Mouse (Mus musculus): ENCODE data around the gene Rpl36a. TPM values are rescaled to one million over a fixed set of nuclear protein-coding genes. Genes with fewer than 3 reads are reported as not detected.

Gene Rpl36a
- polyA plus RNA-seq, 1 experiment from 2014 or later: 426 TPM

DNA sequence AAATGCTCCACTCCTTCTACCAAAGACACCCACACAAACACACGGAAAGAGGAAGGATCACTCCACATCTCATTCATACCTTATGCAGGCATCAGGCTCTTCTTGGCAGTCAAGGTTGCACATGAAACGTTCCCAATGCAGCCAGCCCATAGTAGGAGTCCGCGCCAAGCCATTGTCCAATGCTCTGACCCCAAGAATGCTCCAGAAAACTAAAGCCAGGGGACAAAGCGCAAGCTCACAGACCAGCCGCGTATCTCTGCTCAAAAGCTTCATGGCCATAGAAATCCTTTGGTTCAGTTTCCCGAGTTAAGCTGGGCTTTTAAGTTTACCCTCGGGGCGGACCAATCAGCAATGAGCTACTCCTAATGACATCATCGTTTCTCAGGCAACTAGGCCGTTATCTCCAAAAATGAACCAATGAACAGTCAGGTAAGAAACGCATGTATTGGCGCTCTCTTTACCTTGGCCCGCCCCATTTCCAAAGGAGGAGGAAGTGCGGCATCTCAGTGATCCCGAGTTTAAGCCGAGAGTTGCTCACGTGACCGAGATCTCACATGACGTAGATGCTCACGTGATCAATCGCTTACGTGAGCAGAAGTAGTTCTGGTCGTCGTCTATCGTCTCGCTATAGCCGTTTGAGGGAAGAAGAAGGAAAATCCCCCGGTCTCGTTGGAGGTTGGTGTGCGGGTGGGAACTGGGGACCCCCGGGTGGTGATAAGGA is 15.4 kb downstream of the Rpl36a start, which contains the start of the genes Gla and Hnrnph2:
Gla (minus strand) TSS at position 467 of the 721 bp plus-strand sequence.
Hnrnph2 (plus strand) TSS at position 521 of the 721 bp plus-strand sequence.
- peaks cover 6% of the 10 kb centered on the region; the same call in 1 of the 2 replicates for H3K4me1 ChIP-seq (replicated peaks)
- H3K27me3 ChIP-seq: peaks cover 12% of the 10 kb centered on the region
- 21% methylated on average over 33 of the region's 33 CpGs for WGBS
- no peaks in the 10 kb centered on the region for H3K36me3 ChIP-seq
- H3K4me3 ChIP-seq (replicated peaks): peak within 1 kb of the TSS; percentile 44
- H3K9me3 ChIP-seq: no peaks in the 10 kb centered on the region
- H3K27ac ChIP-seq: peak within 1 kb of the TSS; percentile 86
- H3K4me2 ChIP-seq: peak within 1 kb of the TSS; percentile 57
- H3K9ac ChIP-seq (replicated peaks): peak within 1 kb of the TSS; percentile 57
- peak; percentile 99 for ATAC-seq (ENCODE audit: insufficient number of reproducible peaks, insufficient read depth, low FRiP score, low TSS enrichment, low read depth)

DNA sequence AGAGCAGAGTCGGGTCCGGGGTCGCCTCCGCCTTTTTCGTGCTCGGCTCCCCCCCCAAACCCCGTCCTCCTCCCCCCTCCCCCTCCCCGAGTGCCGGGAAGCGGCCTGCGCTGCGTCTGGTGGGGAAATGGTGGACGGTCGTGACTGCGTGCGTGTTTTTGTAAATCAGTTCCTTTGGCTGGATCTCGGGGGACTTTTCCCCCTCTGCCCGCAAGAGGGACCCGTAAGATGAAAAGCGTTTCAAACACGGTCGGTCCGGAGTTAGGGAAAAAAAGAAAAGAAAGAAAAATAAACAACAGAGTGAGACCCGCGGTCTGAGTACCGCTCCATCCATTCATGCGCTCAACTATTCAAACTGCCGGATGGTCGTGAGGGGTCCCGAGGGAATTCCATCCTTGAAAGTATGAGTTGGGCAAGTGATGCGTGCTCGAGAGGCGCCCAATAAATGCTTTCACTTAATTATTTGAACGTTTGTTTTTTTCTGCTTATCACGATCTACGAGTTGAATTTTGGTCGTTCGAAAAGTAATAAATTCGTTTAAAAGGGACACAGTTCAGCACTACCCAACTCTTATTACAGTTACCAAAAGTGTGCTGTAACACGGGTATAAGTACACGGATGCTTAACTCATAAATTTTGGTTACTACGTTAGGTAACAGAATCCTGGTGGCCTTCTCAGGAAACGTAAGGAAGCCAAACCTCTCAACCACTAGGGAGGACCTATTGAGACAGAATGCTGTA is 16.1 kb downstream of the Rpl36a start:
- peaks cover 7% of the 10 kb centered on the region for H3K27me3 ChIP-seq
- peak overlapping the region; percentile 57 for H3K9ac ChIP-seq (replicated peaks)
- H3K36me3 ChIP-seq: no peaks in the 10 kb centered on the region
- peak overlapping the region; percentile 52 for H3K4me2 ChIP-seq
- peak overlapping the region; percentile 44 for H3K4me3 ChIP-seq (replicated peaks)
- H3K4me1 ChIP-seq (replicated peaks): peaks cover 6% of the 10 kb centered on the region; the same call in 1 of the 2 replicates
- no peaks in the 10 kb centered on the region for H3K9me3 ChIP-seq
- ATAC-seq (ENCODE audit: insufficient number of reproducible peaks, insufficient read depth, low FRiP score, low TSS enrichment, low read depth): peak; percentile 79
- H3K27ac ChIP-seq: peak overlapping the region; percentile 86
- WGBS: 14% methylated on average over 40 of the region's 43 CpGs

- Histone ChIP-seq H3K9ac (replicated peaks) (no peak overlapping the region), H3K36me3 (no peaks in the 10 kb centered on the region), H3K4me2 (no peak overlapping the region), H3K27ac (no peak overlapping the region), H3K4me1 (replicated peaks) (no peaks in the 10 kb centered on the region), H3K9me3 (no peaks in the 10 kb centered on the region), H3K27me3 (0 out of 2 replicates have a peak, but pooled peaks cover 3% of the 10 kb centered on the region), H3K4me3 (replicated peaks) (no peak overlapping the region)
- no peak for ATAC-seq (ENCODE audit: insufficient number of reproducible peaks, insufficient read depth, low FRiP score, low TSS enrichment, low read depth)
- WGBS: 49% methylated on average over 4 of the region's 4 CpGs
These were observed 24.0 kb downstream of the Rpl36a start for GRCm38 (mm10) chrX:134609472-134609871.

DNA sequence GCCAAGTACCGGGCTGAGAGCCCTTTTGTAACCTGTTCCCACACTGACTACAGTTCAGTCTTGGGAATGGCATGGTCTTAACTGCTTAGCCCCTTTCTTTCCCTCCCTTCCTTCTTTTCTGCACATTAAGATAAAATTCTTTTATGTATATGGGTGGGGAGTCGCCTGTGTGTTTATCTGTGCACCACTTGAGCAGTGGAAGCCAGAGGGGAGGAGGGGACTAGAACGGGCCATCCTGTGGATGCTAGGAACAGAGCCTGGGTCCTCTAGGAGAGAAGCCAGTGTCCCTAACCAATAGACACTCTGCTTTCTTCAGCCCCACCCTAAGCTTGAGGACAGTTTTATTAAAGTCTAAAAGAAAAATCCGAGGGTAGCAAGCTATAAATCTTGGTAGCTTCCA is 25.5 kb downstream of the Rpl36a start:
- H3K27ac ChIP-seq: no peak overlapping the region
- no peak overlapping the region for H3K4me3 ChIP-seq (replicated peaks)
- H3K4me2 ChIP-seq: no peak overlapping the region
- WGBS: 81% methylated on average over 4 of the region's 4 CpGs
- no peak overlapping the region for H3K9ac ChIP-seq (replicated peaks)
- H3K27me3 ChIP-seq: 0 out of 2 replicates have a peak, but pooled peaks cover 3% of the 10 kb centered on the region
- ATAC-seq (ENCODE audit: insufficient number of reproducible peaks, insufficient read depth, low FRiP score, low TSS enrichment, low read depth): no peak
- no peaks in the 10 kb centered on the region for H3K36me3 ChIP-seq
- H3K4me1 ChIP-seq (replicated peaks): no peaks in the 10 kb centered on the region
- no peaks in the 10 kb centered on the region for H3K9me3 ChIP-seq

- no peak overlapping the region for H3K9ac ChIP-seq (replicated peaks)
- H3K27ac ChIP-seq: peak overlapping the region; percentile 92
- H3K27me3 ChIP-seq: peaks cover 3% of the 10 kb centered on the region; the same call in 1 of the 2 replicates
- no peaks in the 10 kb centered on the region for H3K4me1 ChIP-seq (replicated peaks)
- 33% methylated on average over 14 of the region's 15 CpGs for WGBS
- H3K4me3 ChIP-seq (replicated peaks): peak overlapping the region; percentile 27
- peak overlapping the region; percentile 44 for H3K4me2 ChIP-seq
- peak; percentile 95 for ATAC-seq (ENCODE audit: insufficient number of reproducible peaks, insufficient read depth, low FRiP score, low TSS enrichment, low read depth)
- H3K36me3 ChIP-seq: no peaks in the 10 kb centered on the region
- no peaks in the 10 kb centered on the region for H3K9me3 ChIP-seq
These were observed 27.0 kb downstream of the Rpl36a start for GRCm38 (mm10) chrX:134612285-134612959.

- peaks cover 3% of the 10 kb centered on the region; the same call in 1 of the 2 replicates for H3K27me3 ChIP-seq
- H3K36me3 ChIP-seq: no peaks in the 10 kb centered on the region
- H3K27ac ChIP-seq: no peak overlapping the region
- ATAC-seq (ENCODE audit: insufficient number of reproducible peaks, insufficient read depth, low FRiP score, low TSS enrichment, low read depth): no peak
- no peaks in the 10 kb centered on the region for H3K9me3 ChIP-seq
- WGBS: 73% methylated on average over 2 of the region's 2 CpGs
- no peak overlapping the region for H3K4me2 ChIP-seq
- no peaks in the 10 kb centered on the region for H3K4me1 ChIP-seq (replicated peaks)
- H3K9ac ChIP-seq (replicated peaks): no peak overlapping the region
- no peak overlapping the region for H3K4me3 ChIP-seq (replicated peaks)
These were observed 28.9 kb downstream of the Rpl36a start for GRCm38 (mm10) chrX:134614306-134614705.

DNA sequence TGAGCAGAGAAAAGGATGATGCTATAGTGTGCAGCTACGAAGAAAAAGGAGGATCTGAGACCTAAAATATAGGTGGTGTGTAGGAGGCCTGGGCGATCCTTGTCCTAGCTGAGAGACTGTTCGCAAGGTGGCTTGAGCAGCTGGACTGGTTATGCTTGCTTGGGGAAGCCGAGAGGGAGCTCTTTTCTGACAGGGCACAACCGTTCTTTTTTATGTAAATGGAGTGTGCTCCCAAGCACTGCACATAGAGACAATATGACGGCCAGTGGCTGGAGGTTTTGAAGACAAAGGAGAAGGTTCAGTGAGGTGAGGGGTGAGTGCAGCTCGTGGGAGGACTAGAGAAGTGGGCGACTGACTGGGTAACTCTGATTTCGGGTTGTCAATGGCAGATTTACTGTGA is 34.2 kb downstream of the Rpl36a start:
- Histone ChIP-seq H3K4me2 (no peak overlapping the region), H3K9me3 (no peaks in the 10 kb centered on the region), H3K36me3 (no peaks in the 10 kb centered on the region), H3K4me3 (replicated peaks) (no peak overlapping the region), H3K27ac (no peak overlapping the region), H3K27me3 (peaks cover 8% of the 10 kb centered on the region; the same call in 1 of the 2 replicates), H3K4me1 (replicated peaks) (no peaks in the 10 kb centered on the region), H3K9ac (replicated peaks) (no peak overlapping the region)
- no peak for ATAC-seq (ENCODE audit: insufficient number of reproducible peaks, insufficient read depth, low FRiP score, low TSS enrichment, low read depth)
- WGBS: 73% methylated on average over 9 of the region's 9 CpGs

DNA sequence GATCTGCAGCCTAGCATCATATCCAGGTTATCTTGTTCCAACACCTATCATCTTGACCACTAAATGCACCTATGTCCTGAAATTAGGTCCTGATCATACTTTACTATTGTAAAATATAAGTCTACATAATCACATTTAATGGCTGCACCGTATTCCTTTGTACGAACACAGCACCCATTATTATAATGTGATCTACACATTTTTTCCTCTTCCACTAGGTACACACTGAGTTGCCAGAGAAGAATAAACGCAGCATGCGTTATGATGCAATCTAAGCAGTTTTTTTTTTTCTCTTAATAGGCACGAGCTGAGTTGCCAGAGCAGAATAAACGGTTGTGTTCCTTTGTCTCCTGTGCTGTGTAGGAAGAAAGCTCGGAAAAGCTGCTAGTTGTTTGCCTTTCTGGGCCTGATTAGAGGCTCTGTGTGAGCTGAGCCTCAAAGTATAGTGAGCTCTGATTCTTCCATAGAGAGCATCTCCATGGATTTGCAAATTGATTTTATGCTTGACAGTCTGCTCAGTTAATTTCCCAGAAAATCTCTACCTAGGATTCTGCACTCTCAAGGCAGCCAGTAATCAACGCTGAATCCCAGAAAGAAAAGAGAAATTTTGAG is 34.9 kb downstream of the Rpl36a start:
- WGBS: 63% methylated on average over 8 of the region's 8 CpGs
- ATAC-seq (ENCODE audit: insufficient number of reproducible peaks, insufficient read depth, low FRiP score, low TSS enrichment, low read depth): no peak
- H3K4me3 ChIP-seq (replicated peaks): no peak overlapping the region
- no peaks in the 10 kb centered on the region for H3K4me1 ChIP-seq (replicated peaks)
- H3K9me3 ChIP-seq: no peaks in the 10 kb centered on the region
- H3K4me2 ChIP-seq: no peak overlapping the region
- H3K27ac ChIP-seq: no peak overlapping the region
- H3K9ac ChIP-seq (replicated peaks): no peak overlapping the region
- no peaks in the 10 kb centered on the region for H3K36me3 ChIP-seq
- H3K27me3 ChIP-seq: peaks cover 8% of the 10 kb centered on the region; the same call in 1 of the 2 replicates

GRCm38 (mm10) chrX:134621685-134622084 is 36.2 kb downstream of the Rpl36a start:
- Histone ChIP-seq H3K27ac (no peak overlapping the region), H3K4me3 (replicated peaks) (no peak overlapping the region), H3K4me1 (replicated peaks) (no peaks in the 10 kb centered on the region), H3K27me3 (peaks cover 14% of the 10 kb centered on the region), H3K4me2 (no peak overlapping the region), H3K9me3 (no peaks in the 10 kb centered on the region), H3K36me3 (no peaks in the 10 kb centered on the region), H3K9ac (replicated peaks) (no peak overlapping the region)
- no peak for ATAC-seq (ENCODE audit: insufficient number of reproducible peaks, insufficient read depth, low FRiP score, low TSS enrichment, low read depth)
- 80% methylated on average over 3 of the region's 3 CpGs for WGBS

GRCm38 (mm10) chrX:134623350-134623749 is 37.9 kb downstream of the Rpl36a start:
- Histone ChIP-seq H3K36me3 (no peaks in the 10 kb centered on the region), H3K4me3 (replicated peaks) (no peak overlapping the region), H3K4me2 (no peak overlapping the region), H3K9ac (replicated peaks) (no peak overlapping the region), H3K4me1 (replicated peaks) (no peaks in the 10 kb centered on the region), H3K27me3 (peaks cover 14% of the 10 kb centered on the region), H3K27ac (no peak overlapping the region), H3K9me3 (no peaks in the 10 kb centered on the region)
- ATAC-seq (ENCODE audit: insufficient number of reproducible peaks, insufficient read depth, low FRiP score, low TSS enrichment, low read depth): no peak
- WGBS: 85% methylated on average over 4 of the region's 4 CpGs

All from limb, embryonic 12.5 days (tissue).